Mouse (Mus musculus) hindbrain, embryonic 11.5 days (tissue): ENCODE data around the gene Lrba. TPM values are rescaled to one million over a fixed set of nuclear protein-coding genes. Genes with fewer than 3 reads are reported as not detected.

Experiments
- ATAC-seq: fragments of 200-750 bp; cut with Nextera tagmentation; 2 replicates; pipeline ENCODE4 v1.8.0; 2017; ENCODE audit warnings: mild to moderate bottlenecking, moderate TSS enrichment, moderate library complexity; ENCODE audit not compliant: low FRiP score
- DNase-seq: peaks from one replicate; pipeline ENCODE4 v3.0.0-alpha.2; 2015; ENCODE audit warnings: low spot score
- H3K27ac ChIP-seq: fragments of 300-500 bp; sonication (generic); 2 replicates; pipeline ENCODE4 v1.5.1; 2014; ENCODE audit warnings: mild to moderate bottlenecking, low read depth, low read length
- H3K27me3 ChIP-seq: fragments of 300-500 bp; sonication (generic); 2 replicates; pipeline ENCODE4 v1.6.1; 2014; ENCODE audit warnings: mild to moderate bottlenecking, low read length, moderate library complexity, mixed read lengths; ENCODE audit not compliant: control insufficient read depth, insufficient read depth
- H3K36me3 ChIP-seq: fragments of 300-500 bp; sonication (generic); 2 replicates; pipeline ENCODE4 v1.6.1; 2014; ENCODE audit warnings: mild to moderate bottlenecking, low read length, moderate library complexity, mixed read lengths; ENCODE audit not compliant: control insufficient read depth, insufficient read depth
- H3K4me1 ChIP-seq: fragments of 300-500 bp; sonication (generic); replicated peaks from 2 replicates; pipeline ENCODE4 v1.6.1; 2014; ENCODE audit warnings: low read length, mixed read lengths; ENCODE audit not compliant: control insufficient read depth, insufficient read depth
- H3K4me2 ChIP-seq: fragments of 300-500 bp; sonication (generic); replicated peaks from 2 replicates; pipeline ENCODE4 v1.6.1; 2014; ENCODE audit warnings: mild to moderate bottlenecking, low read depth, low read length
- H3K4me3 ChIP-seq: fragments of 300-500 bp; sonication (generic); 2 replicates; pipeline ENCODE4 v1.5.1; 2014; ENCODE audit warnings: low read depth, low read length
- H3K9ac ChIP-seq: fragments of 300-500 bp; sonication (generic); 2 replicates; pipeline ENCODE4 v1.6.1; 2014; ENCODE audit warnings: low read depth, low read length
- H3K9me3 ChIP-seq: fragments of 300-500 bp; sonication (generic); 2 replicates; pipeline ENCODE4 v1.6.1; 2016; ENCODE audit warnings: low read length; ENCODE audit not compliant: control insufficient read depth
- WGBS: fragments of 180-500 bp; shearing (Covaris S2); extraction: QIAGEN DNeasy Blood & Tissue Kit; methylation state at CpG from one replicate; pipeline ENCODE4 v1.1.7; 2014; 5-methylcytosine and 5-hydroxymethylcytosine counted together
- polyA plus RNA-seq: library from polyadenylated mRNA; unstranded; fragments of >200 nt; fragmentation: Nextera tagmentation; extraction: Ambion mirVana; gene quantifications from 2 replicates; pipeline ENCODE4 v1.2.1, GENCODE M21; 2014

Lrba gene
- 6.6 and 11.2 TPM in 2 replicates for polyA plus RNA-seq

DNA sequence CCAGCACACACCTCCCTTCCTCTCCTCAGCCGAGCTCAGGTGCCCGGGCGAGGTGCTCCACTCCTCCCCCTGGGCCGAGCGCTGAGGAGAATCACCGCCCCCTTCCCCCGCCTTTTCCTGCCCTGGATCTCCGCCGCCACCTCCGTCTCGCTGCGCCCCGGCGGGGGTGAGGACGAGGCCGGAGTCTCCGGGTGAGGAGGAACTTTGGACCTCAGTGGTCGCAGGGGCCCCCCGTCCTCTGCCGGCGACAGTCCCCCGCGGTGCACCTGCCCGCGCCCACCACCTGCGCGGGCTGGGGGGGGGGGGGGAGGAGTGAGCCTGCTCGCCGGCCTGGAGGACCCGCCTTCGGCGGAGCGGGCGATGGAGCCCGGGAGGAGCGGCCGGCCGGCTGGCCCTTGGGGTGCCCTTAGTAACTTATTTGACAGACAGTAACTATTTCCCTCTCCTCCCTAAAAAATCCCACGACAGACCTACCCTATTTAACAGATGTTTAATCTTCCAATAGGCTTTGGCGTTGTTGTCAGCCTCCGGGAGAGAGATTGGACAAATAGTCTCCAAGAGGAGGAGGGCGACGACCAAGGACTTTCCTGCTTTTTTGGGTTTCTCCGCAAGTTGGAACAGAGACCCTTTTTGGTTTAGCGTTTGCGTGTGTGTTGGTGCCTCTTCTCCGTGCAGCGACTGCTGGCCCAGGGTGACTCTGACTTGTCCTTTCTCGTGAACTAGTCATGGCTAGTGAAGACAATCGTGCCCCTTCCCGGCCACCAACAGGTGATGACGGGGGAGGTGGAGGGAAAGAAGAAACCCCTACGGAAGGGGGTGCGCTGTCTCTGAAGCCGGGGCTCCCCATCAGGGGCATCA lies at the start of gene Lrba:
Gene Lrba (plus strand): TSS at position 117 of the 858 bp plus-strand sequence.
- ATAC-seq (peak; percentile 88), DNase-seq (peak; percentile 75)
- Histone ChIP-seq H3K27ac (peak within 1 kb of the TSS; percentile 79), H3K4me1 (no peaks in the 10 kb centered on the region), H3K27me3 (no peaks in the 10 kb centered on the region), H3K4me2 (peak within 1 kb of the TSS; percentile 95), H3K36me3 (no peaks in the 10 kb centered on the region), H3K9me3 (no peaks in the 10 kb centered on the region), H3K9ac (peak within 1 kb of the TSS; percentile 89), H3K4me3 (peak within 1 kb of the TSS; percentile 92)
- under 1% methylated on average over 41 of the region's 55 CpGs for WGBS

DNA sequence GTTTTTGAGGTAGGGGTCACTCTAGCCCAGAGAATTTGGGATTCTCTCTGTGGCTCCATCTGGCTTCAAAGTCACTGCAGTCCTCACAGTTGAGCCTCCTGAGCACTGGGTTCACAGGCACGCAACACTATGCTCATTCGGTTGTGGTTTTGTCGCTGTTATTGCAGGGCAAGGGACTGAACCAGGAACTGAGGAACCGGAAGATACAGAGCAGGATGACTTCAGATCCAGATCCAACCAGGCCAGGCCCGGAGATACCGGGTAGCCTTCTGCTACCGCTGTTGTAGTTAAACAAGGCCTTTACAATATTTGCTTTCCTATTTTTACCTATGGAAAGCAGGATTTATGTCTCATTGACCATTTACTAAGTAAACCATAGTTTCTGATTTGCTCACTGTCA lies 44.8 kb upstream of the Lrba start:
- ATAC-seq (no peak), DNase-seq (no peak)
- Histone ChIP-seq H3K4me1 (no peaks in the 10 kb centered on the region), H3K9ac (no peak overlapping the region), H3K9me3 (no peaks in the 10 kb centered on the region), H3K27me3 (no peaks in the 10 kb centered on the region), H3K4me2 (no peak overlapping the region), H3K27ac (no peak overlapping the region), H3K4me3 (no peak overlapping the region), H3K36me3 (no peaks in the 10 kb centered on the region)
- 86% methylated on average over 7 of the region's 7 CpGs for WGBS

DNA sequence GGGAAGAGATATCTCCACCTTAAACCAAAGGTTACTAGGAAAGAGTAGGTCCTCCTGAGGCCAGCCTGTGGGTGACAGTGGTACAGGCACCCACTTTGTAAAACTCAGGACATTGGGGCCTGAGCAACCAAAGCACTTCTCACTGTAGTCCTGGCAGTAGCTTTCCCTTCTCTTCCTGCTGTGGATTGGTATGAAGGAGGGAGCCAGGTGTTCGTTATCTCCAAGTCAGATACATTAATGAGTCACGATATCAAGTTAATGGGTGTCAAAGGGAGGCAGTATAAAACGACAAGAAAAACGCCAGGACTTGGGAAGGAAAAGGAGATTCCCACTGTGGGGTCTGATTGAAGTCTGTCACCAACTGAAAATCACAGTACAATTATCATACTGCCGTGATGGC lies 43.4 kb upstream of the Lrba start:
- Histone ChIP-seq H3K27me3 (no peaks in the 10 kb centered on the region), H3K4me1 (no peaks in the 10 kb centered on the region), H3K9me3 (no peaks in the 10 kb centered on the region), H3K36me3 (no peaks in the 10 kb centered on the region), H3K9ac (no peak overlapping the region), H3K4me2 (no peak overlapping the region), H3K27ac (no peak overlapping the region), H3K4me3 (no peak overlapping the region)
- DNase-seq: no peak
- 67% methylated on average over 5 of the region's 5 CpGs for WGBS
- no peak for ATAC-seq

DNA sequence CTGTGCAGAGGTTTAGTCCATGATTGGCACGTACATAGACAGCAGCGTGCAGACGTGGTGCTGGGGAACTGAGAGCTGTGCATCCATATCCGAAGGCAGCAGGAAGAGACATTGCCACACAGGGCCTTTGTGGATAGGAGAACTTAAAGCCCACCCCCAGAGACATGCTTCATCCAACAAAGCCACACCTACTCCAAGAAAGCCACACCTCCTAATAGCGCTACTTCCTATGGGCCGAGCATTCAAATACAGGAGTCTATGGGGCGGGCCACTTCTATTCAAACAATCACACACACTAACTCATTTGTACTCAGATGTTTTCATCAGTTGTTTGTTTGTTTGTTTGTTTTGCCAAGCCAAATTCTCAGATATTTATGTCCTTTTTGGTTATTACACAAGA lies 39.9 kb upstream of the Lrba start:
- DNase-seq: no peak
- Histone ChIP-seq H3K9me3 (no peaks in the 10 kb centered on the region), H3K4me1 (no peaks in the 10 kb centered on the region), H3K27ac (no peak overlapping the region), H3K9ac (no peak overlapping the region), H3K27me3 (no peaks in the 10 kb centered on the region), H3K4me3 (no peak overlapping the region), H3K36me3 (no peaks in the 10 kb centered on the region), H3K4me2 (no peak overlapping the region)
- 90% methylated on average over 7 of the region's 7 CpGs for WGBS
- ATAC-seq: no peak

DNA sequence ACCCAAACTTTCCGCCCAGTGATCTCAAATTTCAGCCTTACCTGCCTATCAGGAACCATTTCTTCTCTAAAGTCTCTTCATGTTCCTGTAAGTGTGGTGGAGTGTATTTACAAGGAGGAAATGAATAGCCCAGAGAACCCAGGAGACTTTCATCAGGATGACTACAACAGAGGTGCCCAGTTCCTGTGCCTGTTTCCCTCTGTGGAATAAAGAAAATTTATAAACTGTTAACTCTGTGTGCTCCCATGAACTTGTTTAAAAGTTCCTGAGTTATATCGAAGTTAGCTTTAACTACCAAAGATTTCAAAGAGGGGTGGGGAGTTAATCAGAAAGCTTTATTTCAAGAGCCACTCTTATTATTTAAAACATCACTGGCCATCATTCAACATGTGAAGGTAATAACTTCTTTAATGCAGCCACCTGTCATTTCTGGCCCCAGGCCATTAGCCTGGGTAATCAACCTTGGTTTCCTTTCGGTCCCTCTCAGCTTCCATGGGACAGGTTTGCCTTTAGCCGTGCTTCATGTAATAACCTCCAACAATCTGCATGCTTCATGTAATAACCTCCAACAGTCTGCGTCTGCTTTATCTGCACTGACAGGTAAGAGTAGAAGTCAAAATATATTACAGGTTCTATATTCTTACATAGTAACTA lies 36.6 kb upstream of the Lrba start:
- Histone ChIP-seq H3K36me3 (no peaks in the 10 kb centered on the region), H3K27ac (no peak overlapping the region), H3K27me3 (no peaks in the 10 kb centered on the region), H3K4me1 (no peaks in the 10 kb centered on the region), H3K4me2 (no peak overlapping the region), H3K4me3 (no peak overlapping the region), H3K9ac (no peak overlapping the region), H3K9me3 (no peaks in the 10 kb centered on the region)
- 78% methylated on average over 5 of the region's 5 CpGs for WGBS
- ATAC-seq: no peak
- no peak for DNase-seq

DNA sequence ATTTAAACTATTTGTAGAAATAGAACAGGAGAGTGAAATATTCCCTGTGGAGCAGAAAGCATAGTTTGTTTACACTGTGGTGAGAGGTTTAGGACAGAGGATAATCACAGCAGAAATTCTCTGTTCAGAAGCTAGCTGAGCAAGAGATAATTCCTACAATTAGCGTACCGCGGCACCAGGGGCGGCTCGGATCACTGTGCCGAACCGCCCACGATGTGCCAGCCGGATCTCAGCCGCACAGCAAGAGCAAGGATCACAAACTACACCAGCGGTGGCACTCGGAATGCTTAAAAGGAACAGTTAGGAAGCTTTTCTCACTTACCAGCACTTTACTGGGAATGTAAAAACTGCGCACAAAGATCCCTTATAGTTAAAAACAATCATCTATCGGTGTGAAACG lies 28.5 kb upstream of the Lrba start:
- DNase-seq (no peak), ATAC-seq (no peak)
- Histone ChIP-seq H3K4me1 (no peaks in the 10 kb centered on the region), H3K36me3 (no peaks in the 10 kb centered on the region), H3K27me3 (no peaks in the 10 kb centered on the region), H3K4me3 (no peak overlapping the region), H3K9ac (no peak overlapping the region), H3K9me3 (no peaks in the 10 kb centered on the region), H3K4me2 (no peak overlapping the region), H3K27ac (no peak overlapping the region)
- WGBS: 56% methylated on average over 15 of the region's 15 CpGs

DNA sequence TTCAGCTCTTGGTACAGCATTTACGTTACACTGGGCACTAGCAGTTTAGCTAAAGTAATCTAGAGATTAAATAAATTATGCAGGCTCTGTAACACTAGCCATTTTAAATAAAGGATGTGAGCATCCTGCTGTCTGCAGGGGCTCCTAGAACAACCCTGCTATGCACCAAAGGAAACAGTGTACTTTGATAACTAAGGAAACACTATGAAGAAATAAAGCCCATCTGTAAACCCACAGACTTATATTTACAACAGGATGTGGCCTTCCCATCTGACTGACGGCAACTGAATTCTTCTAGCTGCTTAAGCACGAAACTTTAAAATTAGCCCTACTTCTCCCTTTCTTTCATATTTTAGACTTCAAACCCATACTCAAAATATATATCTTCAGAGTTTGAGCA lies 28.0 kb upstream of the Lrba start:
- Histone ChIP-seq H3K4me2 (no peak overlapping the region), H3K36me3 (no peaks in the 10 kb centered on the region), H3K4me3 (no peak overlapping the region), H3K27me3 (no peaks in the 10 kb centered on the region), H3K9me3 (no peaks in the 10 kb centered on the region), H3K27ac (no peak overlapping the region), H3K9ac (no peak overlapping the region), H3K4me1 (no peaks in the 10 kb centered on the region)
- DNase-seq (no peak), ATAC-seq (no peak)
- WGBS: 79% methylated on average over 3 of the region's 3 CpGs

DNA sequence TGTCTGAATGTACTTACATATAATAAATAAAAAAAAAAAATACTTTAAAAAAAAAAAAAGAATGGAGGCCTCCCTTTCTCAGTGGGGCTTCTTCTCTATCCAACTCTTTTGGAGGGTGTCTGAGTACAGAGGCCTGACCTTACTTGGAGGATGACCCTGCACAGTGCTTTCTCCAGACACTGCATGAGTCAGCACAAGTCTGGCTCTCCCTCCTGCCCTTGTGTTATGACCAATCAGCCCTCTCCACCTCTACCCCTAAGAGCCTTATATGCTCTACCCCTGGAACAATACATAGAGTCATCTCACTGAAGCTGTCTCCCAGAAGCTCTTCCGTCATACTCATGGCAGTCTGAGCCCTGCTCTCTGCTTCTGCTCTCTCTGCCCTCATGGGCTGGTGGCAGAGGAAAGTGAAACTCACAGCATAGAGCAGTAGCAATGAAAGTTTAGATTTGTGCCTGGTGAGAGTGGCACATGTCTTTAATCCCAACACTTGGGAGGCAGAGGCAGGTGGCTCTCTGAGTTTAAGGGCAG lies 22.8 kb upstream of the Lrba start:
- ATAC-seq (no peak), DNase-seq (no peak)
- H3K4me2 ChIP-seq: no peak overlapping the region
- H3K9me3 ChIP-seq: no peaks in the 10 kb centered on the region
- H3K27me3 ChIP-seq: no peaks in the 10 kb centered on the region
- no peaks in the 10 kb centered on the region for H3K4me1 ChIP-seq
- no peak overlapping the region for H3K4me3 ChIP-seq
- no peak overlapping the region for H3K9ac ChIP-seq
- WGBS: 82% methylated on average over 1 of the region's 1 CpGs
- H3K36me3 ChIP-seq: no peaks in the 10 kb centered on the region
- no peak overlapping the region for H3K27ac ChIP-seq
